In genomic region chr19:57762526-57762925, GRCm38 (mm10) we compare ENCODE assay signal across 14 mouse cellular contexts.
DNase-seq lines count a peak whose midpoint lies in the region; ATAC-seq and TF ChIP-seq lines count a peak whose summit lies in the region.
"Had no signal": no experiment of that assay in that cellular context is flagged by ENCODE, and none has a peak within 500 bp of the region (broad histone marks: within the 10 kb centered on the region; RNA-seq: fewer than 3 reads in every experiment).

No protein-coding gene starts in this region.

- WGBS in lung, embryonic 14.5 days, result 84% methylated on average over 2 of the region's 2 CpGs
- WGBS in lung, adult 2 months, result 67% methylated on average over 2 of the region's 2 CpGs
- WGBS in lung, embryonic 16.5 days, result 66% methylated on average over 2 of the region's 2 CpGs

- no peak overlapping the region for H3K27ac ChIP-seq in lung, embryonic 14.5 days (ENCODE audit: low read depth)
- peak overlapping the region; percentile 9; the same call in 1 of the 2 replicates for H3K27ac ChIP-seq in lung, embryonic 16.5 days (ENCODE audit: low read length)
- no peak overlapping the region for H3K27ac ChIP-seq in gastrocnemius, adult 2 months
- H3K27ac ChIP-seq: macrophage had no signal

- H3K9ac ChIP-seq in lung, embryonic 14.5 days, result no peak overlapping the region
- H3K9ac ChIP-seq in lung, embryonic 16.5 days (ENCODE audit: low read length), result no peak overlapping the region

- H3K36me3 ChIP-seq in lung, embryonic 14.5 days (ENCODE audit: insufficient read depth), result no peaks in the 10 kb centered on the region
- H3K36me3 ChIP-seq in lung, embryonic 16.5 days (ENCODE audit: control insufficient read depth, insufficient read depth, low read length), result no peaks in the 10 kb centered on the region; the same call in 1 of the 2 replicates

- no peak for TF ChIP-seq CTCF in lung, embryonic 14.5 days (IDR thresholded peaks at IDR 0.05; ENCODE audit: low read depth)
- TF ChIP-seq CTCF in lung, adult 2 months (IDR thresholded peaks at IDR 0.05; ENCODE audit: insufficient read depth, low read length), result no peak
- no peak for TF ChIP-seq CTCF in gastrocnemius, adult 2 months (IDR thresholded peaks at IDR 0.05)

- TF ChIP-seq POLR2A in lung, adult 2 months (IDR thresholded peaks at IDR 0.05; ENCODE audit: borderline replicate concordance, extremely low read depth, low read depth, low read length), result no peak

- ATAC-seq in lung, embryonic 14.5 days (ENCODE audit: insufficient read depth), result peak; percentile 44; the same call in 1 of the 2 replicates
- ATAC-seq in lung, embryonic 16.5 days (ENCODE audit: low read depth), result peak; percentile 79
- ATAC-seq: inflammation-experienced regulatory T-cells, adult 6 months had no signal

- H3K4me3 ChIP-seq in lung, embryonic 14.5 days (ENCODE audit: low read depth, low read length), result no peak overlapping the region
- no peak overlapping the region for H3K4me3 ChIP-seq in lung, adult 2 months (replicated peaks; ENCODE audit: extremely low read depth, low read depth, low read length)
- no peak overlapping the region for H3K4me3 ChIP-seq in lung, embryonic 16.5 days (ENCODE audit: low read length)
- H3K4me3 ChIP-seq in gastrocnemius, adult 2 months, result no peak overlapping the region

- no peak overlapping the region for H3K4me2 ChIP-seq in lung, embryonic 14.5 days
- no peak overlapping the region for H3K4me2 ChIP-seq in lung, embryonic 16.5 days (ENCODE audit: low read depth, low read length)

- intact Hi-C loops in gastrocnemius, adult 2 months (cut with DNase I), result no loop called here

- H3K27me3 ChIP-seq in lung, embryonic 14.5 days (ENCODE audit: insufficient read depth, low read length), result no peaks in the 10 kb centered on the region
- H3K27me3 ChIP-seq in lung, embryonic 16.5 days (ENCODE audit: control insufficient read depth, insufficient read depth, low read depth, low read length), result no peaks in the 10 kb centered on the region

- no peaks in the 10 kb centered on the region for H3K4me1 ChIP-seq in lung, embryonic 14.5 days (ENCODE audit: insufficient read depth)
- H3K4me1 ChIP-seq in lung, adult 2 months (ENCODE audit: control insufficient read depth, insufficient read depth, low read length), result peaks cover 4% of the 10 kb centered on the region
- peaks cover 7% of the 10 kb centered on the region for H3K4me1 ChIP-seq in lung, embryonic 16.5 days (replicated peaks; ENCODE audit: control insufficient read depth, insufficient read depth, low read length)

- no peaks in the 10 kb centered on the region for H3K9me3 ChIP-seq in lung, embryonic 14.5 days (ENCODE audit: low read depth, low read length)
- no peaks in the 10 kb centered on the region for H3K9me3 ChIP-seq in lung, embryonic 16.5 days (ENCODE audit: control insufficient read depth, low read length)

- peak; percentile 57 for DNase-seq in lung, embryonic 14.5 days
- no peak for DNase-seq in lung, adult 2 months
- peak; percentile 4 for DNase-seq in c-Kit-positive CD71-negative TER-119-negative erythroid progenitor cells, embryonic 14.5 days (ENCODE audit: low read depth)
- DNase-seq in yolk sac, embryonic 10.5 days (ENCODE audit: low spot score), result peak; percentile 48
- no peak for DNase-seq in gastrocnemius, adult 2 months
- DNase-seq in ovary, adult 18-20 months (ENCODE audit: low spot score), result no peak
- no peak for DNase-seq in cerebellum, postnatal 4 days (ENCODE audit: low spot score in 2 of 2)
- DNase-seq: cerebellum, adult 11 months; heart, postnatal 10 days; kidney, postnatal 10 days; spleen, adult 18-20 months had no signal

Comparison
In these comparisons a context has a peak if more than half of its experiments do, and no peak if none do; other contexts are left out.
1. DNase-seq: peak in lung, embryonic 14.5 days (single experiment), c-Kit-positive CD71-negative TER-119-negative erythroid progenitor cells, embryonic 14.5 days (single experiment) and yolk sac, embryonic 10.5 days (single experiment); none in lung, adult 2 months (single experiment), gastrocnemius, adult 2 months (single experiment), ovary, adult 18-20 months (single experiment) and cerebellum, postnatal 4 days (0 of 2).